Mouse (Mus musculus): ENCODE measurements at regions not wholly inside any gene's neighbourhood (a gene's known extent, or its start where the extent isn't known, plus 50 kb on each side); places are given as distances from the start of the nearest gene placed in this dataset.

DNA sequence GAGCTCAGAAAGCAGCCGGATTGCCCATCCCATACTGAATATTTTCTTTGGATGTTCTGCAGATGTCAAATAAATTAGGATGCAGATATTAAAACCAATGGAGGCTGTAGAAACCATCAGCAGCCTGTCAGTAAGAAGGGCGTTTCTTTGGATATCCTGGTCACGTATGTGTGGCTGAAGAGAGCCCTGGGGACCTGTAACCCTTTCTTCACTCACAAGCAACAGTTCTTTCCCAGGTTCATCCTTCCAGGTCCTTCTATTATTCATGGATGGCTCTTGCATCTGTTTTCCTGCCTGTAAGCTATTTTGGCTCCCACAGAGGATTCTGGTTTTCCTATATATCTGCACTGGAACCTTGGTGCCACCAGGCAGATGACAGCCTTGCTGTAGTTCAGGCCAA lies 372.2 kb upstream of the Nt5c1b start:
- TF ChIP-seq CTCF (IDR thresholded peaks at IDR 0.05), result no peak
- DNase-seq (ENCODE audit: low spot score), result no peak

DNA sequence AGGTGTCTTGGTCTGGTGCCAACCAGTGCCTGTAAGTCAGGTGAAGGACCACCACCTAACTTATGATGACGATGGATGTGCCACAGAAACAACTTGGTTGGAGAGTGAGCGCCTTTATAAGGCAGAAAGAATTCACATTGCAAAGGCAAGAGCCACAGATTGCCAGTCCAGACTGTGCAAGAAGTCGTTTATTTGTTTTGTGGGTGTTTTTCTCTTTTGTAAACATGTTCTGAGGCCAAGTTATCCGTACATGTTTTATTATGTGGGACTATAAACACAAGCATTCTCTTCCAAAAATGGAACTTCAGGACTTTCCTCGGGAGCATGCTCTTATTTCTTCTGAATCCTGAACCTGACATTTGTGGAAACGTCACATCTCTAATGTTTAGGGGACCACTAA lies 369.8 kb upstream of the Nt5c1b start:
- no peak overlapping the region for H3K4me3 ChIP-seq (ENCODE audit: low read depth, low read length)

More for the DNA sequence above, 372.2 kb upstream of the Nt5c1b start:
- Histone ChIP-seq H3K36me3 (ENCODE audit: insufficient read depth, low read length) (no peaks in the 10 kb centered on the region), H3K27me3 (ENCODE audit: insufficient read depth, low read length) (no peaks in the 10 kb centered on the region), H3K9ac (replicated peaks; ENCODE audit: low read length, poor library complexity, severe bottlenecking) (no peak overlapping the region), H3K4me1 (ENCODE audit: insufficient read depth, low read length) (no peaks in the 10 kb centered on the region; the same call in 1 of the 2 replicates), H3K9me3 (ENCODE audit: low read length) (no peaks in the 10 kb centered on the region), H3K4me3 (ENCODE audit: low read depth, low read length) (no peak overlapping the region), H3K27ac (ENCODE audit: low read depth, low read length) (no peak overlapping the region), H3K4me2 (ENCODE audit: low read depth, low read length, poor library complexity, severe bottlenecking) (no peak overlapping the region)
- ATAC-seq (ENCODE audit: low FRiP score), result no peak
- 60% methylated on average over 3 of the region's 3 CpGs for WGBS

DNA sequence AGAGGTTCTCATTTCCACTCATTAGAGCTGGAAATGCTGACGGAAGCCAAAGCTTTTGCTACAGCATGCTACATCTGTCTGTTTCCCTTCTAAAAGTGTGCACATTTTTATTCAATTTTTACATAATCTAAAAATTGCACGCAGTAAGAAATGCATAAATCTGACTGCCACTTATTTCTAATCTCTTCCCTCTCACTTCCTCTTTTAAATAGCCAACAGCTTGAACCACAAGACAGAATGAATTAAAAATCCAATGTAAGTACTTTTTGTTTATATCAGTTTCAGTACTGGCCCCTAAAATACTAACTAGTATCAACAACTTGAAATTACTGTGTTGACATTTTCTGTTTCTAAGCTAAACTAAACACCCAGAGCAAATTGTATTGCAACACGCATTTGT lies 361.3 kb upstream of the Nt5c1b start:
- Histone ChIP-seq H3K4me3 (ENCODE audit: low read depth, low read length) (no peak overlapping the region), H3K4me2 (ENCODE audit: low read depth, low read length, poor library complexity, severe bottlenecking) (no peak overlapping the region), H3K27ac (ENCODE audit: low read depth, low read length) (no peak overlapping the region), H3K9me3 (ENCODE audit: low read length) (no peaks in the 10 kb centered on the region), H3K9ac (replicated peaks; ENCODE audit: low read length, poor library complexity, severe bottlenecking) (no peak overlapping the region), H3K4me1 (ENCODE audit: insufficient read depth, low read length) (no peaks in the 10 kb centered on the region), H3K36me3 (ENCODE audit: insufficient read depth, low read length) (no peaks in the 10 kb centered on the region), H3K27me3 (ENCODE audit: insufficient read depth, low read length) (no peaks in the 10 kb centered on the region)
- no peak for DNase-seq (ENCODE audit: low spot score)
- no peak for TF ChIP-seq CTCF (IDR thresholded peaks at IDR 0.05)
- no peak for ATAC-seq (ENCODE audit: low FRiP score)
- WGBS, result 67% methylated on average over 3 of the region's 3 CpGs

More for the DNA sequence above, 369.8 kb upstream of the Nt5c1b start:
- ATAC-seq (ENCODE audit: low FRiP score) (no peak), DNase-seq (ENCODE audit: low spot score) (no peak)
- no peak overlapping the region for H3K27ac ChIP-seq (ENCODE audit: low read depth, low read length)
- no peaks in the 10 kb centered on the region for H3K9me3 ChIP-seq (ENCODE audit: low read length)
- H3K4me1 ChIP-seq (ENCODE audit: insufficient read depth, low read length), result no peaks in the 10 kb centered on the region; the same call in 1 of the 2 replicates
- no peak overlapping the region for H3K4me2 ChIP-seq (ENCODE audit: low read depth, low read length, poor library complexity, severe bottlenecking)
- no peaks in the 10 kb centered on the region for H3K36me3 ChIP-seq (ENCODE audit: insufficient read depth, low read length)
- WGBS, result 82% methylated on average over 6 of the region's 6 CpGs
- no peak overlapping the region for H3K9ac ChIP-seq (replicated peaks; ENCODE audit: low read length, poor library complexity, severe bottlenecking)
- H3K27me3 ChIP-seq (ENCODE audit: insufficient read depth, low read length), result no peaks in the 10 kb centered on the region
- TF ChIP-seq CTCF (IDR thresholded peaks at IDR 0.05), result no peak

DNA sequence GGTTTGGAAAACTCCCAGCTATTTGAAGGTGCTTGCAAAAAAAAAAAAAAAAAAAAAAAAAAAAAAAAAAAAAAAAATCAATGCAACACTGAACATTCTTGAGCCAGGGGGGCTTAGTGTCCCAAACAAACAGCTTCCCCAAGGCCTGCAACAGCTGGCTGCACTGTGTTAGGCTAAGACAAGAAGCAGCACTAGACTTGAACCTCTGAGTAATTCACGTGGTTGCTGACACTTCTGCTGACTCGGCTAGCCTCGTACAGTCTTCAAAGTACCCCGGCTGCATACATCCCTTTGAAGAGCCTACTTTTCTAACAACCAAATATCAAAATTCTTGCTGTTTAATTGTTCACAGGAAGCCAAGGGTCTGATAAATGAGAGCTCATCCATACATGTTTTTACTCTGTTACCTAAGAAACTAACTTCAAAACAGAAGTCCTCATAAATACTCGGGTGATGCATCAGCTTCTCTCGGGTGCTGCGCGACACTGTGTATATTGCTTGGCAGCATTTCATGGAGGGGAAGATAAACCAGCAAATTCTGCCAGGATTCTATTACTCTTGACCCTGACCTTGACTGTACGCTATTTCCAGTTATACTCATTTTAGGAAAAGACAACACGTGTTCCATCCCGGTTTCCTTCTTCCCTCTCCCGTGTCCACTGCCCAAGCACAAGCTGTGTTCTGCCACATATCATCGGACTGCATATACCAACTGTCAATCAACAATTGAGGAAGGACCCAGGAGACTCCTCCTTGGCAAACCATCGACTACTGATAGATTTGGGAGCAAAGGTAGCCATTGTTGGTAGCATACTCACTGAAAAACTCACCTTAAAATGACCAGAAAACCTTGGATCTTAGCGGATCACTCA lies 352.8 kb upstream of the Nt5c1b start:
- Histone ChIP-seq H3K4me3 (ENCODE audit: low read depth, low read length) (no peak overlapping the region), H3K36me3 (ENCODE audit: insufficient read depth, low read length) (no peaks in the 10 kb centered on the region), H3K9me3 (ENCODE audit: low read length) (no peaks in the 10 kb centered on the region), H3K27me3 (ENCODE audit: insufficient read depth, low read length) (no peaks in the 10 kb centered on the region), H3K9ac (replicated peaks; ENCODE audit: low read length, poor library complexity, severe bottlenecking) (no peak overlapping the region), H3K4me1 (ENCODE audit: insufficient read depth, low read length) (no peaks in the 10 kb centered on the region), H3K27ac (ENCODE audit: low read depth, low read length) (no peak overlapping the region), H3K4me2 (ENCODE audit: low read depth, low read length, poor library complexity, severe bottlenecking) (no peak overlapping the region)
- TF ChIP-seq CTCF (IDR thresholded peaks at IDR 0.05), result no peak
- DNase-seq (ENCODE audit: low spot score), result no peak
- no peak for ATAC-seq (ENCODE audit: low FRiP score)
- 79% methylated on average over 15 of the region's 15 CpGs for WGBS

DNA sequence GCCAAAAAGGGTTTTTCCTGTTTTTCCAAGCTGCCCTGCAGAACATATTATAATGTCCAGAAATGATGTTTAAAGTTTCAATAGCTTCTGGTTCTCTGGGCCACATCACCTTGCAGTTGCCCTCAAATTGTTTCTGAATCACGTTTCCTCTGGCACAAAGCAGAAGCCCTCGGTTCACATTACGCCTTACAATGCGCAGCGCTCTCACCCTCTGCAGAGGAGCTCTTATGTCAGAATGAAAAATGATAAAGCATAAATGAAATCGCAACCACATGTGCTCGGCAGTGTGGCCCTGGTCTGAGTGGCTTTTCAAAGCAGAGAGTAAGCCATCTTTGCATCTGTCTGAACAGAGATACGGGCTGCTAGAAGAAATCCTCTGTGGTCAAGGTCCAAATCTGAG lies 334.3 kb upstream of the Nt5c1b start:
- DNase-seq (ENCODE audit: low spot score) (peak; percentile 1), ATAC-seq (ENCODE audit: low FRiP score) (no peak)
- no peak for TF ChIP-seq CTCF (IDR thresholded peaks at IDR 0.05)
- H3K27ac ChIP-seq (ENCODE audit: low read depth, low read length), result no peak overlapping the region
- H3K9ac ChIP-seq (replicated peaks; ENCODE audit: low read length, poor library complexity, severe bottlenecking), result no peak overlapping the region
- no peak overlapping the region for H3K4me3 ChIP-seq (ENCODE audit: low read depth, low read length)
- no peaks in the 10 kb centered on the region for H3K9me3 ChIP-seq (ENCODE audit: low read length)
- H3K36me3 ChIP-seq (ENCODE audit: insufficient read depth, low read length), result no peaks in the 10 kb centered on the region
- no peak overlapping the region for H3K4me2 ChIP-seq (ENCODE audit: low read depth, low read length, poor library complexity, severe bottlenecking)
- 90% methylated on average over 8 of the region's 8 CpGs for WGBS
- no peaks in the 10 kb centered on the region for H3K27me3 ChIP-seq (ENCODE audit: insufficient read depth, low read length)
- H3K4me1 ChIP-seq (ENCODE audit: insufficient read depth, low read length), result no peaks in the 10 kb centered on the region

DNA sequence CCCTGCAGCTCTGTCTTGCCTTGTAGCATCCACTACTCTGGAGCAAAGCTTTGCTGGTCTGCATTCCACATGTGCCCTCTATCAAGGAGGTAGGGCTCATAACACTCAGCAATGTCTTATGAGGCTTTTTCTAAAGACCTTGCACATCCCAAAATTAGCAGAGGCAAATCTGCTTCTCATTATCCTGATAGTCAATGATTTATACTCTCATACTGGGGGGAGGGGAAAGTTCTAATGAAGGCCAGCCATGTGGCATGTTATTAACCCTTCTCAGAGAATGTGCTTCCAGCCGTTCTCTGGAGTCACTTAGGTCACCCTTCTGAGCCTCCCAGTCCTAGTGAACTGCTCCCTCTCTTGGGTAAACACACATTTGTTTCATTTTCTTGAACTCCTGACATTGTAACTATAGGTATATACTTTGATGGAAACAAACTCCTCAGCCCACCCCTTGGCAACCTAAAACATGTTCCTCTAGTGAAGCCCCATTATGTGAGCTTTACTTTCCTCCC lies 307.7 kb upstream of the Nt5c1b start:
- Histone ChIP-seq H3K27me3 (ENCODE audit: insufficient read depth, low read length) (no peaks in the 10 kb centered on the region), H3K9me3 (ENCODE audit: low read length) (no peaks in the 10 kb centered on the region), H3K4me1 (ENCODE audit: insufficient read depth, low read length) (no peaks in the 10 kb centered on the region), H3K4me2 (ENCODE audit: low read depth, low read length, poor library complexity, severe bottlenecking) (no peak overlapping the region), H3K27ac (ENCODE audit: low read depth, low read length) (no peak overlapping the region), H3K36me3 (ENCODE audit: insufficient read depth, low read length) (no peaks in the 10 kb centered on the region), H3K4me3 (ENCODE audit: low read depth, low read length) (no peak overlapping the region), H3K9ac (replicated peaks; ENCODE audit: low read length, poor library complexity, severe bottlenecking) (no peak overlapping the region)
- no peak for ATAC-seq (ENCODE audit: low FRiP score)
- whole genome bisulfite sequencing, result 58% methylated on average over 1 of the region's 1 CpGs
- no peak for DNase-seq (ENCODE audit: low spot score)
- no peak for TF ChIP-seq CTCF (IDR thresholded peaks at IDR 0.05)
